Mouse (Mus musculus): Measurements from ENCODE around the gene Ccr6. TPM values are rescaled to one million over a fixed set of nuclear protein-coding genes. Genes with fewer than 3 reads are reported as not detected.

Ccr6 gene
- polyA plus RNA-seq, 1 experiment from 2014 or later: not detected

- Histone ChIP-seq H3K4me3 (replicated peaks) (no peak overlapping the region), H3K27me3 (replicated peaks) (no peaks in the 10 kb centered on the region), H3K4me1 (peaks cover 29% of the 10 kb centered on the region), H3K36me3 (peaks cover 10% of the 10 kb centered on the region; the same call in 1 of the 2 replicates), H3K27ac (replicated peaks) (no peak overlapping the region), H3K4me2 (no peak overlapping the region), H3K9ac (replicated peaks) (no peak overlapping the region), H3K9me3 (replicated peaks) (no peaks in the 10 kb centered on the region)
- 88% methylated on average over 4 of the region's 4 CpGs for WGBS
- ATAC-seq (ENCODE audit: low FRiP score): no peak
These were observed 51.1 kb downstream of the Ccr6 start for GRCm38 (mm10) chr17:8286987-8287386.

GRCm38 (mm10) chr17:8289993-8290679 lies 54.3 kb downstream of the Ccr6 start:
- Histone ChIP-seq H3K27ac (replicated peaks) (no peak overlapping the region), H3K36me3 (peaks cover 16% of the 10 kb centered on the region), H3K9me3 (replicated peaks) (no peaks in the 10 kb centered on the region), H3K27me3 (replicated peaks) (no peaks in the 10 kb centered on the region), H3K4me2 (no peak overlapping the region), H3K4me3 (replicated peaks) (no peak overlapping the region), H3K4me1 (peaks cover 18% of the 10 kb centered on the region), H3K9ac (replicated peaks) (no peak overlapping the region)
- no peak for ATAC-seq (ENCODE audit: low FRiP score)
- 94% methylated on average over 3 of the region's 3 CpGs for WGBS

- Histone ChIP-seq H3K9me3 (replicated peaks) (no peaks in the 10 kb centered on the region), H3K9ac (replicated peaks) (no peak overlapping the region), H3K4me3 (replicated peaks) (no peak overlapping the region), H3K4me1 (peaks cover 12% of the 10 kb centered on the region), H3K27me3 (replicated peaks) (no peaks in the 10 kb centered on the region), H3K36me3 (peaks cover 21% of the 10 kb centered on the region), H3K27ac (replicated peaks) (no peak overlapping the region), H3K4me2 (no peak overlapping the region)
- ATAC-seq (ENCODE audit: low FRiP score): no peak
These were observed 54.9 kb downstream of the Ccr6 start for GRCm38 (mm10) chr17:8290736-8291135.

- Histone ChIP-seq H3K27ac (replicated peaks) (no peak overlapping the region), H3K9ac (replicated peaks) (no peak overlapping the region), H3K36me3 (peaks cover 30% of the 10 kb centered on the region), H3K27me3 (replicated peaks) (no peaks in the 10 kb centered on the region), H3K4me3 (replicated peaks) (no peak overlapping the region), H3K4me1 (no peaks in the 10 kb centered on the region), H3K9me3 (replicated peaks) (no peaks in the 10 kb centered on the region), H3K4me2 (no peak overlapping the region)
- no peak for ATAC-seq (ENCODE audit: low FRiP score)
These were observed 60.0 kb downstream of the Ccr6 start for GRCm38 (mm10) chr17:8295825-8296224.

GRCm38 (mm10) chr17:8296313-8296844 lies 60.5 kb downstream of the Ccr6 start:
- 91% methylated on average over 9 of the region's 9 CpGs for WGBS
- Histone ChIP-seq H3K9me3 (replicated peaks) (no peaks in the 10 kb centered on the region), H3K4me3 (replicated peaks) (no peak overlapping the region), H3K36me3 (peaks cover 30% of the 10 kb centered on the region), H3K9ac (replicated peaks) (no peak overlapping the region), H3K27ac (replicated peaks) (no peak overlapping the region), H3K4me2 (no peak overlapping the region), H3K4me1 (no peaks in the 10 kb centered on the region), H3K27me3 (replicated peaks) (no peaks in the 10 kb centered on the region)
- no peak for ATAC-seq (ENCODE audit: low FRiP score)

GRCm38 (mm10) chr17:8297746-8298145 lies 61.9 kb downstream of the Ccr6 start:
- Histone ChIP-seq H3K4me2 (no peak overlapping the region), H3K9me3 (replicated peaks) (no peaks in the 10 kb centered on the region), H3K9ac (replicated peaks) (no peak overlapping the region), H3K27ac (replicated peaks) (no peak overlapping the region), H3K4me3 (replicated peaks) (no peak overlapping the region), H3K27me3 (replicated peaks) (no peaks in the 10 kb centered on the region), H3K36me3 (peaks cover 30% of the 10 kb centered on the region), H3K4me1 (no peaks in the 10 kb centered on the region)
- 84% methylated on average over 5 of the region's 5 CpGs for WGBS
- no peak for ATAC-seq (ENCODE audit: low FRiP score)

GRCm38 (mm10) chr17:8298281-8298680 lies 62.4 kb downstream of the Ccr6 start:
- no peak overlapping the region for H3K4me2 ChIP-seq
- H3K36me3 ChIP-seq: peaks cover 30% of the 10 kb centered on the region
- H3K9ac ChIP-seq (replicated peaks): no peak overlapping the region
- no peaks in the 10 kb centered on the region for H3K4me1 ChIP-seq
- ATAC-seq (ENCODE audit: low FRiP score): no peak
- H3K27ac ChIP-seq (replicated peaks): no peak overlapping the region
- WGBS: 85% methylated on average over 2 of the region's 2 CpGs
- H3K9me3 ChIP-seq (replicated peaks): no peaks in the 10 kb centered on the region
- no peak overlapping the region for H3K4me3 ChIP-seq (replicated peaks)
- H3K27me3 ChIP-seq (replicated peaks): no peaks in the 10 kb centered on the region

GRCm38 (mm10) chr17:8299524-8299923 lies 63.7 kb downstream of the Ccr6 start:
- Histone ChIP-seq H3K9ac (replicated peaks) (no peak overlapping the region), H3K4me2 (no peak overlapping the region), H3K4me3 (replicated peaks) (no peak overlapping the region), H3K36me3 (peaks cover 25% of the 10 kb centered on the region), H3K9me3 (replicated peaks) (no peaks in the 10 kb centered on the region), H3K4me1 (no peaks in the 10 kb centered on the region), H3K27me3 (replicated peaks) (no peaks in the 10 kb centered on the region), H3K27ac (replicated peaks) (no peak overlapping the region)
- ATAC-seq (ENCODE audit: low FRiP score): no peak

GRCm38 (mm10) chr17:8301515-8301914 lies 65.7 kb downstream of the Ccr6 start:
- ATAC-seq (ENCODE audit: low FRiP score): no peak
- Histone ChIP-seq H3K4me2 (no peak overlapping the region), H3K27ac (replicated peaks) (no peak overlapping the region), H3K9me3 (replicated peaks) (no peaks in the 10 kb centered on the region), H3K36me3 (peaks cover 14% of the 10 kb centered on the region), H3K4me1 (no peaks in the 10 kb centered on the region), H3K9ac (replicated peaks) (no peak overlapping the region), H3K4me3 (replicated peaks) (no peak overlapping the region), H3K27me3 (replicated peaks) (0 out of 2 replicates have a peak, but pooled peaks cover 3% of the 10 kb centered on the region)
- WGBS: 69% methylated on average over 4 of the region's 4 CpGs

GRCm38 (mm10) chr17:8302772-8303438 lies 67.1 kb downstream of the Ccr6 start:
- Histone ChIP-seq H3K36me3 (peaks cover 9% of the 10 kb centered on the region), H3K4me3 (replicated peaks) (no peak overlapping the region), H3K4me2 (no peak overlapping the region), H3K4me1 (no peaks in the 10 kb centered on the region), H3K27me3 (replicated peaks) (0 out of 2 replicates have a peak, but pooled peaks cover 3% of the 10 kb centered on the region), H3K9ac (replicated peaks) (no peak overlapping the region), H3K9me3 (replicated peaks) (no peaks in the 10 kb centered on the region), H3K27ac (replicated peaks) (no peak overlapping the region)
- 74% methylated on average over 7 of the region's 7 CpGs for WGBS
- ATAC-seq (ENCODE audit: low FRiP score): no peak

- Histone ChIP-seq H3K4me3 (replicated peaks) (no peak overlapping the region), H3K27me3 (replicated peaks) (0 out of 2 replicates have a peak, but pooled peaks cover 6% of the 10 kb centered on the region), H3K4me2 (no peak overlapping the region), H3K36me3 (0 out of 2 replicates have a peak, but pooled peaks cover 4% of the 10 kb centered on the region), H3K9me3 (replicated peaks) (no peaks in the 10 kb centered on the region), H3K4me1 (no peaks in the 10 kb centered on the region), H3K9ac (replicated peaks) (no peak overlapping the region), H3K27ac (replicated peaks) (no peak overlapping the region)
- 71% methylated on average over 5 of the region's 5 CpGs for WGBS
- ATAC-seq (ENCODE audit: low FRiP score): no peak
These were observed 67.8 kb downstream of the Ccr6 start for GRCm38 (mm10) chr17:8303671-8304070.

GRCm38 (mm10) chr17:8305801-8306200 lies 70.0 kb downstream of the Ccr6 start:
- no peak overlapping the region for H3K27ac ChIP-seq (replicated peaks)
- H3K4me1 ChIP-seq: peaks cover 3% of the 10 kb centered on the region; the same call in 1 of the 2 replicates
- no peaks in the 10 kb centered on the region for H3K36me3 ChIP-seq
- no peak overlapping the region for H3K4me3 ChIP-seq (replicated peaks)
- H3K27me3 ChIP-seq (replicated peaks): 0 out of 2 replicates have a peak, but pooled peaks cover 6% of the 10 kb centered on the region
- no peak overlapping the region for H3K9ac ChIP-seq (replicated peaks)
- H3K9me3 ChIP-seq (replicated peaks): no peaks in the 10 kb centered on the region
- H3K4me2 ChIP-seq: no peak overlapping the region
- WGBS: 26% methylated on average over 3 of the region's 3 CpGs
- ATAC-seq (ENCODE audit: low FRiP score): no peak

All from neural tube, embryonic 15.5 days (tissue).